18 mouse cellular contexts compared by ENCODE assay signal in the genomic region with DNA sequence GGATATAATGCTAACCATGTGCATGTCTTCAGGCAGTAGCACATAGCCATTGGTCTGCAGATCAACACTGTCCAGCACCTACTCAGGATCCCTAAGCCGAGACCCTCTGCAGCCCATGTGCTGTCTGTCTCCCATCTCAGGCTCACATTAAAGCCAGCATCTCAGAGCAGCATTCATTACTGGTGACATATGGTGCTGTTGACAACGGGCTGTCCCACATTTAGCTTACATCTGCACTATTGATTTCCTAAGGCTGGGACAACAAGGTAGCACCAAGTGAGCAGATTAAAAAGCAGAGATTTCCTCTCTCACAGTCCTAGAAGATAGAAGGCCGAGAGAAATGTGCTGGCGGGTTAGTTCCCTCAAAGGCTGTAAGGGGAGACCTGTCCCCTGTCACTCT. TPM values are rescaled to one million over a fixed set of nuclear protein-coding genes. Genes with fewer than 3 reads are reported as not detected.
DNase-seq lines count a peak whose midpoint lies in the region; ATAC-seq and TF ChIP-seq lines count a peak whose summit lies in the region.
"Had no signal": no experiment of that assay in that cellular context is flagged by ENCODE, and none has a peak within 500 bp of the region (broad histone marks: within the 10 kb centered on the region; RNA-seq: fewer than 3 reads in every experiment).

No protein-coding gene starts in this region.

- peak; percentile 46 for DNase-seq in forebrain, embryonic 14.5 days (ENCODE audit: low spot score)
- DNase-seq in forebrain, embryonic 11.5 days (ENCODE audit: low spot score), result no peak
- peak; percentile 17 to 61 for DNase-seq in layer of hippocampus, adult 18-20 months (ENCODE audit: low spot score in 2 of 2)
- no peak for DNase-seq in layer of hippocampus, postnatal 10 days (ENCODE audit: low spot score in 2 of 2)
- DNase-seq in brain, embryonic 14.5 days (ENCODE audit: low read depth), result peak; percentile 67
- peak; percentile 51 for DNase-seq in retina, postnatal 1 day
- DNase-seq in spleen, adult 12 weeks (ENCODE audit: low spot score), result no peak
- DNase-seq: adrenal gland, postnatal 10 days; cerebellum, adult 18-20 months; gastrocnemius, postnatal 14 days; heart, postnatal 36 days had no signal

- H3K4me3 ChIP-seq in forebrain, embryonic 14.5 days (ENCODE audit: low read depth, low read length), result no peak overlapping the region
- H3K4me3 ChIP-seq in forebrain, embryonic 11.5 days (ENCODE audit: low read depth, low read length), result no peak overlapping the region
- H3K4me3 ChIP-seq: embryonic facial prominence, embryonic 10.5 days; heart, embryonic 13.5 days; hindbrain, embryonic 12.5 days had no signal

- H3K9ac ChIP-seq in forebrain, embryonic 14.5 days (ENCODE audit: low read length), result no peak overlapping the region
- no peak overlapping the region for H3K9ac ChIP-seq in forebrain, embryonic 11.5 days (ENCODE audit: low read length)
- H3K9ac ChIP-seq: heart, embryonic 13.5 days; hindbrain, embryonic 12.5 days had no signal

- H3K27ac ChIP-seq in forebrain, embryonic 14.5 days (ENCODE audit: low read depth, low read length), result peak overlapping the region; percentile 60
- H3K27ac ChIP-seq in forebrain, embryonic 11.5 days (ENCODE audit: low read depth, low read length), result no peak overlapping the region
- H3K27ac ChIP-seq: embryonic facial prominence, embryonic 10.5 days; heart, embryonic 13.5 days; hindbrain, embryonic 12.5 days; hindbrain, postnatal 0 days had no signal

- 65% methylated on average over 4 of the region's 4 CpGs for WGBS in forebrain, embryonic 14.5 days
- 68% methylated on average over 4 of the region's 4 CpGs for WGBS in forebrain, embryonic 11.5 days

- no peaks in the 10 kb centered on the region for H3K9me3 ChIP-seq in forebrain, embryonic 14.5 days (replicated peaks; ENCODE audit: control insufficient read depth, low read length)
- H3K9me3 ChIP-seq in forebrain, embryonic 11.5 days (ENCODE audit: control insufficient read depth, low read length), result no peaks in the 10 kb centered on the region
- H3K9me3 ChIP-seq: embryonic facial prominence, embryonic 10.5 days; heart, embryonic 13.5 days; hindbrain, embryonic 12.5 days had no signal

- TF ChIP-seq CTCF in brain, embryonic 14.5 days (IDR thresholded peaks at IDR 0.05; ENCODE audit: borderline replicate concordance, extremely low read depth, insufficient read depth, insufficient read length), result no peak

- peaks cover 16% of the 10 kb centered on the region for H3K4me1 ChIP-seq in forebrain, embryonic 14.5 days (ENCODE audit: control insufficient read depth, insufficient read depth, low read length)
- peaks cover 6% of the 10 kb centered on the region; the same call in 1 of the 2 replicates for H3K4me1 ChIP-seq in forebrain, embryonic 11.5 days (replicated peaks; ENCODE audit: control insufficient read depth, insufficient read depth, low read length)
- H3K4me1 ChIP-seq: heart, embryonic 13.5 days had no signal

- no peak for ATAC-seq in forebrain, embryonic 14.5 days
- ATAC-seq in forebrain, embryonic 11.5 days (replicated peaks; ENCODE audit: low FRiP score), result no peak
- ATAC-seq: hindbrain, postnatal 0 days had no signal

- no peaks in the 10 kb centered on the region for H3K36me3 ChIP-seq in forebrain, embryonic 14.5 days (ENCODE audit: control insufficient read depth, insufficient read depth, low read length)
- H3K36me3 ChIP-seq in forebrain, embryonic 11.5 days (ENCODE audit: control insufficient read depth, insufficient read depth, low read length), result no peaks in the 10 kb centered on the region
- H3K36me3 ChIP-seq: embryonic facial prominence, embryonic 10.5 days; heart, embryonic 13.5 days; hindbrain, embryonic 12.5 days had no signal

- no peak for TF ChIP-seq POLR2A in brain, embryonic 14.5 days (IDR thresholded peaks at IDR 0.05; ENCODE audit: borderline replicate concordance, extremely low read depth, insufficient read depth, insufficient read length, poor library complexity, severe bottlenecking)

- no peak overlapping the region for H3K4me2 ChIP-seq in forebrain, embryonic 14.5 days (ENCODE audit: low read length)
- no peak overlapping the region for H3K4me2 ChIP-seq in forebrain, embryonic 11.5 days (ENCODE audit: low read depth, low read length, severe bottlenecking)
- H3K4me2 ChIP-seq: heart, embryonic 13.5 days; hindbrain, embryonic 12.5 days had no signal

- H3K27me3 ChIP-seq in forebrain, embryonic 14.5 days (replicated peaks; ENCODE audit: control insufficient read depth, insufficient read depth, low read length), result no peaks in the 10 kb centered on the region
- H3K27me3 ChIP-seq in forebrain, embryonic 11.5 days (ENCODE audit: control insufficient read depth, insufficient read depth, low read length), result peaks cover 2% of the 10 kb centered on the region; the same call in 1 of the 2 replicates
- H3K27me3 ChIP-seq: heart, embryonic 13.5 days; hindbrain, embryonic 12.5 days had no signal

RNA-seq across cellular contexts. Expression of a gene that starts 33.7 kb away (rescaled TPM):
- polyA plus RNA-seq in forebrain, embryonic 14.5 days (2014; fragmentation: Nextera tagmentation; extraction: Ambion mirVana), result 150 and 151 TPM in 2 replicates
- polyA plus RNA-seq in forebrain, embryonic 11.5 days (2014; fragmentation: Nextera tagmentation; extraction: Ambion mirVana), result 160 and 161 TPM in 2 replicates
- total RNA-seq in layer of hippocampus, adult 18-20 months (2021), result 10 to 100 TPM; 88.7 to 91.7 TPM
- 100 to 1,000 TPM in 1 of 2 experiments, 10 to 100 TPM in 1; 99.9 to 101 TPM for total RNA-seq in layer of hippocampus, postnatal 10 days (2021)
- polyA plus RNA-seq in brain, embryonic 14.5 days (2012; rRNA removed), result 78.1 and 91.7 TPM in 2 replicates

RNA-seq across cellular contexts. Expression of a gene that starts 43.9 kb away (rescaled TPM):
- polyA plus RNA-seq in forebrain, embryonic 14.5 days (2014; fragmentation: Nextera tagmentation; extraction: Ambion mirVana), result 0.37 and 0.47 TPM in 2 replicates
- not detected in 2 replicates for polyA plus RNA-seq in forebrain, embryonic 11.5 days (2014; fragmentation: Nextera tagmentation; extraction: Ambion mirVana)
- under 1 TPM in 1 of 2 experiments, not detected in 1; 0.53 TPM for total RNA-seq in layer of hippocampus, adult 18-20 months (2021)
- total RNA-seq in layer of hippocampus, postnatal 10 days (2021), result under 1 TPM in 1 of 2 experiments, not detected in 1; 0.54 TPM
- polyA plus RNA-seq in brain, embryonic 14.5 days (2012; rRNA removed), result 0.18 and 0.19 TPM in 2 replicates
- total RNA-seq: gastrocnemius, adult 18-20 months; gastrocnemius, postnatal 14 days; heart, postnatal 36 days; MEL had no signal
- polyA plus RNA-seq: heart, embryonic 13.5 days; heart, postnatal 0 days had no signal

Comparison
In these comparisons a context has a peak if more than half of its experiments do, and no peak if none do; other contexts are left out.
1. DNase-seq: peak in forebrain, embryonic 14.5 days (single experiment), layer of hippocampus, adult 18-20 months (2 of 2), brain, embryonic 14.5 days (single experiment) and retina, postnatal 1 day (single experiment); none in forebrain, embryonic 11.5 days (single experiment), layer of hippocampus, postnatal 10 days (0 of 2) and spleen, adult 12 weeks (single experiment).